Mouse (Mus musculus): Measurements from ENCODE around the gene Tatdn2.

DNA sequence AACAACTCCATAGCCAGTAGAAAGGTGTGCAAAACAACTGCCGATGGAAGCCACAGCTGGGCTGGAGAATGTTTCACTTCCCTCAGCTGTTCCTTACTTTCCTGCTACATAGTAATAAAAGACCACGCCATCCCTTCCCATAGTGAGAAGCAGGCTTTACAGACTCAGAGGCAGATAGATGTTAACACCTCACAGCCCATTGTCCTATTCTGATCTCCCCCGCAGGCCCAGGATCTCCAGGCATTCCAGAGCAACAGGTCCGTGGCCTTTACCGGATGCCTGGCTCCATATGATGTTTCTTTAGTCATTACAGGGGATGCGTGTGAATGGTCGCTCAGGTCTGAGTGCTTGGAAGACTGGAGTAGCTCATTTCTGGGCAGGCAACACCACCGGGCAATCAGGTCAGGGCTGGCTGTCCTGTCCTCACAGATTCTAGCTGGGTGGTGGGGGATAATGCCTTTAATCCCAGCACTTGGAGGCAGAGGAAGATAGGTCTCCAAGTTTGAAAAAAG is 29.2 kb upstream of the Tatdn2 start:
- TF ChIP-seq CTCF (conservative IDR thresholded peaks at IDR 0.05; ENCODE audit: insufficient read depth, insufficient read length, low read depth, low read length) (no peak), POLR2A (IDR thresholded peaks at IDR 0.05; ENCODE audit: low read depth, low read length) (no peak)

All from kidney, adult 2 months (tissue).